Mouse (Mus musculus) erythroblast, embryonic 14.5 days (primary cell): ENCODE results near the gene Rbms2. TPM values are rescaled to one million over a fixed set of nuclear protein-coding genes. Genes with fewer than 3 reads are reported as not detected.
"Not testable (repeated sequence)": the region's sequence is repeated elsewhere in the genome, so short reads cannot be mapped to it uniquely, and the experiment has no call there.

ENCODE experiments used
- H3K27me3 ChIP-seq: 2 replicates; pipeline ENCODE4 v1.6.1; 2012; ENCODE audit warnings: inconsistent platforms; ENCODE audit not compliant: control insufficient read depth
- H3K36me3 ChIP-seq: 2 replicates; pipeline ENCODE4 v1.6.1; 2012; ENCODE audit warnings: mild to moderate bottlenecking, inconsistent platforms; ENCODE audit not compliant: control insufficient read depth
- H3K4me1 ChIP-seq: 2 replicates; pipeline ENCODE4 v1.6.1; 2012; ENCODE audit warnings: inconsistent platforms; ENCODE audit not compliant: control insufficient read depth
- H3K4me3 ChIP-seq: replicated peaks from 2 replicates; pipeline ENCODE3; 2012; ENCODE audit warnings: moderate library complexity, mild to moderate bottlenecking, inconsistent platforms
- H3K9me3 ChIP-seq: 2 replicates; pipeline ENCODE4 v1.6.1; 2012; ENCODE audit warnings: low read length, inconsistent platforms, mixed read lengths; ENCODE audit not compliant: control insufficient read depth
- GATA1 ChIP-seq: IDR thresholded peaks from 2 replicates; pipeline ENCODE4 v1.6.1; 2012; ENCODE audit warnings: low read length, inconsistent platforms, mixed read lengths
- TAL1 ChIP-seq: IDR thresholded peaks from 3 replicates; pipeline ENCODE4 v1.6.1; 2012; ENCODE audit warnings: low read length, inconsistent platforms, mixed read lengths
- polyA plus RNA-seq: library from polyadenylated mRNA; stranded (reverse); fragments of >175 nt; gene quantifications from 2 replicates; pipeline ENCODE4 v1.2.3, GENCODE M21; 2012

Rbms2 gene
- polyA plus RNA-seq, 1 experiment = 0.72 TPM

- H3K36me3 ChIP-seq = no peaks in the 10 kb centered on the region
- H3K27me3 ChIP-seq = peaks cover 6% of the 10 kb centered on the region
- H3K9me3 ChIP-seq = no peaks in the 10 kb centered on the region
- H3K4me1 ChIP-seq = peaks cover 32% of the 10 kb centered on the region
- no peak overlapping the region for H3K4me3 ChIP-seq
- TF ChIP-seq GATA1 (no peak), TAL1 (no peak)
Measured at GRCm38 (mm10) chr10:128185277-128185940, 5.3 kb upstream of the Rbms2 start.

DNA sequence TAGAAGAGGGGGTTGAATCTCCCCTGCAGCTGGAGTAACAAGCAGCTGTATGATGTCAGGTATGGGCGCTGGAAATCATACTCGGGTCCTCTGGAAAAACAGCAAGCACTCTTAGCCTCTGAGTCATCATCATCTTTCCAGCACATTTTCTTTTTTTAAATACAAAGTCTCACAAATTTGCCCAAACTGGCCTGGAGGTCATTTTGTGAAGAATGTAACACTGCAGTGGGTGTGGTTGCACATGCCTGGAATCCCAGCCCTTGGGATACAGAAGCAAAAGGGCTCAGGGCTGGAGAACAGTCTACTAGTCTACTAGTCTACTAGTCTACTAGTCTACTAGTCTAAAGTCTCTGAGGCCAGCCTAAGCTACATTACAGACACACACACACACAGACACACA is 4.2 kb upstream of the Rbms2 start:
- Histone ChIP-seq H3K4me1 (peaks cover 39% of the 10 kb centered on the region), H3K9me3 (no peaks in the 10 kb centered on the region)
- TF ChIP-seq TAL1 (no peak), GATA1 (no peak)

DNA sequence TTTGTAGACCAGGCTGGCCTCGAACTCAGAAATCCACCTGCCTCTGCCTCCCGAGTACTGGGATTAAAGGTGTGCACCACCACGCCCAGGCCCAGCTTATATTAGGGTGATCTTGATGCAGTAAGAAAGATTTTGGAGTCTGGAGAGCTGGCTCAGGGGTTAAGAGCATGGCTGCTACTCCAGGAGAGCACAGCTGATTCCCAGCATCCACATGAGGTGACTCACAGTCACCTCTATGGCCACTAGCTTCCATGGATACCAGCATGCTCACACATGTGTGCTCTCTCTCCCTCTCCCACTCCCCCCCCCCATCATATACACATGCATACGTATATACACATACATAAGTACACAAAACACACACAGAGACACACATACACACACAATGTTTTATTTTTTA is 2.8 kb downstream of the Rbms2 start:
- Histone ChIP-seq H3K36me3 (no peaks in the 10 kb centered on the region), H3K9me3 (no peaks in the 10 kb centered on the region), H3K4me3 (no peak overlapping the region), H3K27me3 (no peaks in the 10 kb centered on the region), H3K4me1 (peaks cover 27% of the 10 kb centered on the region)
- TF ChIP-seq GATA1 = no peak
- TF ChIP-seq TAL1 = no peak

More for the DNA sequence above, 4.2 kb upstream of the Rbms2 start:
- no peak overlapping the region for H3K4me3 ChIP-seq
- H3K27me3 ChIP-seq = no peaks in the 10 kb centered on the region
- no peaks in the 10 kb centered on the region for H3K36me3 ChIP-seq

DNA sequence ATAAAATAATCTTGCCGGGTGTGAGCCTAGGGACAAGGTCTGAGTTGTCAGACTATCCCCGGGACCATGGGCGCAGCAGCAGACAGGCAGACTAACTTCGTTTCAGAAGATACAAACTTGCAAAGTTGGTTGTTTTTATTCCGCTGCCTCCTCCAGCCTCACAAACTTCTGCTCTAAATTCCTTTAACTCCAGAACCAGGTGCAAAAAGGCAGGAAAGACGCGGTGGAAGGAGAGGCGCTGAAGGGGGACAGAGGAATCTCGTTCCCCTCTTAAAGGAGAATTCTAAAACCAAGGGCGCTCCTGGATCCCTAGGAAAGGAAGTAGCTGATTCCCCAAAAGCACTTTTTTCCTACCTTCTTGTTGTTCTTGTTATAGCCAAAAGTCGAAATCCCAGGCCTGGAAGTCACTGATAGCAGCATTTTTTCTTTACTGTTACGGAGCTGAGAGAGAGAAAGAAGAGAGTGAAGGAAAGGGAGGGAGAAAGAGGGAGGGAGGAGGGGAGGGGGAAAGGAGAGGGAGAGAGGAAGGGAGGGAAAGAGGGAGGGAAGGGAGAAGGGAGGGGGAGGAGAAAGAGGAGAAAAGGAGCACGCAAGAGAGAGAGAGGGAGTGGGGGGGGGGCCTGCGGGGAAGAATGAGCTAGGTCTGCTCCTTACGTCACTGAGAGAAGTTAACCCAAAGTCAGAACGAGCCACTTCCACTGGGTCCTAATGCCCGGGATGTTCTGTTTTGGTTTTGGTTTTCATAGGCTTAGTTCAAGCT is 3.9 kb downstream of the Rbms2 start:
- Histone ChIP-seq H3K36me3 (no peaks in the 10 kb centered on the region), H3K9me3 (no peaks in the 10 kb centered on the region), H3K4me3 (peak overlapping the region; percentile 74), H3K27me3 (no peaks in the 10 kb centered on the region), H3K4me1 (peaks cover 27% of the 10 kb centered on the region)
- TF ChIP-seq TAL1 = no peak
- no peak for TF ChIP-seq GATA1

GRCm38 (mm10) chr10:128175302-128175701 is 4.8 kb downstream of the Rbms2 start:
- peak overlapping the region; percentile 74 for H3K4me3 ChIP-seq
- H3K36me3 ChIP-seq = no peaks in the 10 kb centered on the region
- no peaks in the 10 kb centered on the region for H3K9me3 ChIP-seq
- TF ChIP-seq TAL1 (no peak), GATA1 (no peak)
- H3K27me3 ChIP-seq = no peaks in the 10 kb centered on the region
- peaks cover 27% of the 10 kb centered on the region for H3K4me1 ChIP-seq

- peaks cover 15% of the 10 kb centered on the region for H3K4me1 ChIP-seq
- not testable (repeated sequence) for H3K27me3 ChIP-seq, H3K4me3 ChIP-seq
Measured at GRCm38 (mm10) chr10:128171348-128171747, 8.7 kb downstream of the Rbms2 start.

GRCm38 (mm10) chr10:128167091-128167490 is 13.0 kb downstream of the Rbms2 start:
- Histone ChIP-seq H3K36me3 (no peaks in the 10 kb centered on the region), H3K9me3 (no peaks in the 10 kb centered on the region), H3K4me1 (no peaks in the 10 kb centered on the region; the same call in 1 of the 2 replicates), H3K27me3 (no peaks in the 10 kb centered on the region), H3K4me3 (no peak overlapping the region)
- TF ChIP-seq TAL1 = no peak
- no peak for TF ChIP-seq GATA1

More at GRCm38 (mm10) chr10:128171348-128171747, 8.7 kb downstream of the Rbms2 start:
- not testable (repeated sequence) for H3K9me3 ChIP-seq, H3K36me3 ChIP-seq

GRCm38 (mm10) chr10:128165726-128166125 is 14.4 kb downstream of the Rbms2 start:
- H3K27me3 ChIP-seq, H3K9me3 ChIP-seq, H3K36me3 ChIP-seq, H3K4me1 ChIP-seq, H3K4me3 ChIP-seq: not testable (repeated sequence)

GRCm38 (mm10) chr10:128153978-128154377 is 26.1 kb downstream of the Rbms2 start:
- Histone ChIP-seq H3K27me3 (no peaks in the 10 kb centered on the region), H3K36me3 (peaks cover 7% of the 10 kb centered on the region), H3K9me3 (no peaks in the 10 kb centered on the region), H3K4me1 (peaks cover 20% of the 10 kb centered on the region), H3K4me3 (no peak overlapping the region)
- TF ChIP-seq GATA1 (no peak), TAL1 (no peak)
